Mouse (Mus musculus) limb, embryonic 10.5 days (tissue): ENCODE results near the gene Scn10a. TPM values are rescaled to one million over a fixed set of nuclear protein-coding genes. Genes with fewer than 3 reads are reported as not detected.
A peak's percentile ranks its signal among the peaks of the same experiment; 100 is the strongest.

ENCODE experiments used
- DNase-seq: peaks from one replicate; pipeline ENCODE4 v3.0.0-alpha.2; 2017; ENCODE audit warnings: low spot score
- H3K27ac ChIP-seq: fragments of 300-500 bp; sonication (generic); 2 replicates; pipeline ENCODE4 v1.5.1; 2016; ENCODE audit warnings: mild to moderate bottlenecking
- H3K27me3 ChIP-seq: fragments of 300-500 bp; sonication (generic); 2 replicates; pipeline ENCODE4 v1.6.1; 2016; ENCODE audit warnings: low read depth, mild to moderate bottlenecking; ENCODE audit not compliant: poor library complexity, severe bottlenecking
- H3K36me3 ChIP-seq: fragments of 300-500 bp; sonication (generic); 2 replicates; pipeline ENCODE4 v1.6.1; 2016; ENCODE audit warnings: mild to moderate bottlenecking, moderate library complexity
- H3K4me1 ChIP-seq: fragments of 300-500 bp; sonication (generic); 2 replicates; pipeline ENCODE4 v1.6.1; 2016
- H3K4me3 ChIP-seq: fragments of 300-500 bp; sonication (generic); 2 replicates; pipeline ENCODE4 v1.5.1; 2016; ENCODE audit warnings: mild to moderate bottlenecking, moderate library complexity
- H3K9me3 ChIP-seq: fragments of 300-500 bp; sonication (generic); replicated peaks from 2 replicates; pipeline ENCODE4 v1.6.1; 2016; ENCODE audit warnings: mild to moderate bottlenecking
- WGBS: fragments of 180-500 bp; shearing (Covaris S2); methylation state at CpG from one replicate; pipeline ENCODE4 v1.1.7; 2016; 5-methylcytosine and 5-hydroxymethylcytosine counted together
- polyA plus RNA-seq: library from polyadenylated mRNA; unstranded; fragments of >200 nt; fragmentation: Nextera tagmentation; extraction: Ambion mirVana; gene quantifications from 2 replicates; pipeline ENCODE4 v1.2.1, GENCODE M21; 2016

Scn10a gene
- polyA plus RNA-seq, 1 experiment from 2014 or later: not detected

DNA sequence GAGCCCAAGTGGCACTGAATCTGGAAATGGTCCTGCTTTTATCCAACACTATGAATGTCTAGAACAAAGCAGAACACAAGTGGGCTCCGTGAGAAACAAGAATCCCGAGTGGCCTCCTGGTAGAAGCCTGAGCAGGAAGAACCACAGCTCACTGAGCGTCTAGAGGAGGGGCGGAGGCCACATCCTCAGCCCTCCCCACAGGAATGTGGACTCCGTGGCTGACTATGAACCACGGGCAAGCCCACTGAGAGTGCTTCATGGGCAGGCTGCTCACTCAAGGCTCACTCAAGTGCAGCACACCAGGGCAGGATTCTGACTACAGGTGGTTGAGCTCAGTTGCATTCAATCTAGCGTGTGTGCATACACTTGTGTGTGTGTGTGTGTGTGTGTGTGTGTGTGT, 27.6 kb downstream of the Scn10a start:
- H3K9me3 ChIP-seq: no peaks in the 10 kb centered on the region
- no peaks in the 10 kb centered on the region for H3K4me1 ChIP-seq
- no peak overlapping the region for H3K4me3 ChIP-seq
- 90% methylated on average over 7 of the region's 7 CpGs for WGBS
- no peaks in the 10 kb centered on the region for H3K27me3 ChIP-seq
- no peak for DNase-seq
- no peaks in the 10 kb centered on the region for H3K36me3 ChIP-seq
- H3K27ac ChIP-seq: no peak overlapping the region

DNA sequence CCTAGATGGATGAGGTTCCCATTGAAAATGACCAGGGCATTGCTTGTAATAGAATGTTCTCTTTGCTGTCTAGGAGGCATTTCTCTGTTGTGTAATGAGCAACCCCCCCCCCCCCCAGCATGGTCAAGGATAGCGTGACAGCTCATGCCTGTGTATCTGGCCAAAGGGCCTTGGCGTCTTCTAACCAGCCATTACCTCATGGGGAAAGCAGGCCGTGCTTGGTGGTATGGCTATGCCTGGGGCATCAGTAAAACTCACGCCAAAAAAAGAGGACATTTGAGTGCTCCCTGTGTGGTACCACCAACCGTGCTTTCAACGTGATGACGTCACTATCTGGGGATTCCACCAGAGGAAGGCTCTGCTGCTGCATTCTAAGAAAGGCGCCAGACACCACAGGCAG, 28.1 kb downstream of the Scn10a start:
- Histone ChIP-seq H3K4me3 (no peak overlapping the region), H3K36me3 (no peaks in the 10 kb centered on the region), H3K27ac (no peak overlapping the region), H3K27me3 (no peaks in the 10 kb centered on the region), H3K4me1 (no peaks in the 10 kb centered on the region), H3K9me3 (no peaks in the 10 kb centered on the region)
- no peak for DNase-seq
- 76% methylated on average over 8 of the region's 8 CpGs for WGBS

DNA sequence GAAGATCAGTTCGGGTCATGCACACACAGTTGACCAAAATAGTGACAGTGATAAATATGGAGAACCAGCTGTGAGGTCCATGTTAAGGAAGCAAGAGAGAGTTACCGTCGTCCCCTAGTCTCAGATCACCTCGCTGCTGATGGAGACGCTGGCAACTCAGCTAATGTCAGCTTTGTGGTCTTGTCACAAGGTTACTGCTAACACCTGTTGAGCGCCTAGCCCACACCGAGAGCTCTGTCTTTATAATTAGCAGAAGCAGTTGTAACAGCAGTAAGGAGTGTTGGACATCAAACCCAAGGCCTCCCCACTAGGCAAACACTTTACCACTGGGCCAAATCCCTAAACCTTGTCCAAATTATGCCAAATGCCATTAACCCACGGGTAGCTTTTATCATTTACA, 31.2 kb downstream of the Scn10a start:
- H3K27ac ChIP-seq: no peak overlapping the region
- H3K9me3 ChIP-seq: no peaks in the 10 kb centered on the region
- H3K4me1 ChIP-seq: no peaks in the 10 kb centered on the region
- DNase-seq: no peak
- 79% methylated on average over 8 of the region's 8 CpGs for WGBS
- no peaks in the 10 kb centered on the region for H3K36me3 ChIP-seq
- no peak overlapping the region for H3K4me3 ChIP-seq
- H3K27me3 ChIP-seq: no peaks in the 10 kb centered on the region

DNA sequence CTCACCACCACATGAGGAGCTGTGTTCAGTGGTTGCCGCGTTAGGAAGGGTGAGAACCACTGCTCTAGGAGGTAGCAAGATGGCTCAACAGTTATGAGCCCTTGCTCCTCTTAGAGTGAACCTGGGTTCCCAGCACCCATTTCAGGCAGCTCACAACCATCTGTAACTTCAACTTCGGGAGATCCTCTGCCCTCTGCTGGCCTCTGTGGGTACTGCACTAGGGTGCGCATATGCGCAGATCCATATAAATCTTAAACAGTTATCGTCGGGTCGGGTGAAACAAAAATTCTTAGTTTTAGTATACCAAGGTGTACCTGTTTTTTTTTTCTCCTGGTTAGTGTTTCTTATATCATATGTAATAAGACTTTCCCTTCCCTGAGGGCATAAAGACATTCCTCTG, 32.9 kb downstream of the Scn10a start:
- Histone ChIP-seq H3K27ac (no peak overlapping the region), H3K9me3 (no peaks in the 10 kb centered on the region), H3K36me3 (no peaks in the 10 kb centered on the region), H3K4me3 (no peak overlapping the region), H3K27me3 (no peaks in the 10 kb centered on the region), H3K4me1 (no peaks in the 10 kb centered on the region)
- 94% methylated on average over 8 of the region's 8 CpGs for WGBS
- DNase-seq: no peak

DNA sequence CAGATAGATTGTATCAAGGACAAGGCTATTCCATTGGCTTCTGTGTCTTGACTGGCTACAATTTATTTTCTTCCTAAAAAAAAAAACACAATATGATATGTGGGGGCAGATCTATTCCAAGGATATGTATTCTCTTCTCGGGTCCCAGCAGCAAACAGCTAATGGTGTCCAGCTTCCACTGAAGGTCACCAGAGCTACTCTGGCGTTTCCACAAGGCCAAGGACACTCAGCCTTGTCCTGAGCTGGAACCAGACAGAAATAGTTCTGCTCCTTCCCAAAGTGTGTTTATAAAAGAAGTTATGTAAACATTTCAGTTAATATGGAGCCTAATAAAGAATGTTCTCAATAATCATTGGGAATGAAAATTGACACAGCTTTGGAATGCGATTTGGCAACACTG, 38.2 kb downstream of the Scn10a start:
- Histone ChIP-seq H3K4me1 (peaks cover 4% of the 10 kb centered on the region), H3K27me3 (no peaks in the 10 kb centered on the region), H3K27ac (no peak overlapping the region), H3K4me3 (no peak overlapping the region), H3K36me3 (no peaks in the 10 kb centered on the region), H3K9me3 (no peaks in the 10 kb centered on the region)
- WGBS: 83% methylated on average over 3 of the region's 3 CpGs
- no peak for DNase-seq

DNA sequence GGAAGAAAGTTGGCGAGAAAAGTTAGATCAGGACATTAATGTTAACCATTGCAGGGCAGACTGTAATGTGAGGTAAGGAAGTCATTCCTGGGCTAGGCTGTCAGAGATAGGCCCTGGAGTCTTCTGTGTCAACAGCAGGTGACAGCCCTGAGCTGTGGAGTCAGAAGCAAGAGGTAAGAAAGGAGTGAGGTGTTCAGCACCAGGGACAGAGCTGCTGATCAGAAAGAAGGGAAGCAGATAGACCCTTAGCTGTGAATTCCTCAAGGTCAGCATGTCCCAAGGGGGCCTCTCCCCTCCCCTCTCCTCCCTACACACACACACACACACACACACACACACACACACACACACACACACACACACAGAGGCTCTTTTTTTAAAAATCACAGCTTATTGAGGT, 55.0 kb downstream of the Scn10a start:
- Histone ChIP-seq H3K27ac (no peak overlapping the region), H3K9me3 (no peaks in the 10 kb centered on the region), H3K4me3 (no peak overlapping the region), H3K4me1 (no peaks in the 10 kb centered on the region), H3K36me3 (no peaks in the 10 kb centered on the region), H3K27me3 (no peaks in the 10 kb centered on the region)
- DNase-seq: no peak
- WGBS: 52% methylated on average over 1 of the region's 1 CpGs

DNA sequence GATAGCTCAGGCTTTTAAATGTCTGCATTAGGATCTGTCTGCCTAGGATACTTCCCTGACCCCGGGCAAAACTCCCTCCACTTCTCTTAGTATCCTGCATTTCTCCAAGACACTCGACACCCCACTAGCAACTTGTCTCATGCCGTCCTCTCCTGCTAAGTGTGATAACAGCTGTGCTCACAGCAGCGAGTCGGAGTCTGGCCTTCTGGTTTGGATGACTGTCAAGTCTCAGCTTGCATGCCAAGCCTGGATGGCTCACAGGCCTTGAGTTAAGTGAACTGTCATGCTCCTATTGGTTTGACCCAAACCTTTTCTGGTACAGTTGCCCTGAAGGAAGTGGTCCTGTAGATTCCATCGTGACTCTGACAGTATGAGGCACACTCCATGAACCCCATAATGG, 63.0 kb downstream of the Scn10a start:
- no peaks in the 10 kb centered on the region for H3K36me3 ChIP-seq
- H3K4me3 ChIP-seq: no peak overlapping the region
- WGBS: 55% methylated on average over 6 of the region's 6 CpGs
- DNase-seq: no peak
- no peaks in the 10 kb centered on the region for H3K27me3 ChIP-seq
- no peak overlapping the region for H3K27ac ChIP-seq
- H3K4me1 ChIP-seq: no peaks in the 10 kb centered on the region
- H3K9me3 ChIP-seq: no peaks in the 10 kb centered on the region

DNA sequence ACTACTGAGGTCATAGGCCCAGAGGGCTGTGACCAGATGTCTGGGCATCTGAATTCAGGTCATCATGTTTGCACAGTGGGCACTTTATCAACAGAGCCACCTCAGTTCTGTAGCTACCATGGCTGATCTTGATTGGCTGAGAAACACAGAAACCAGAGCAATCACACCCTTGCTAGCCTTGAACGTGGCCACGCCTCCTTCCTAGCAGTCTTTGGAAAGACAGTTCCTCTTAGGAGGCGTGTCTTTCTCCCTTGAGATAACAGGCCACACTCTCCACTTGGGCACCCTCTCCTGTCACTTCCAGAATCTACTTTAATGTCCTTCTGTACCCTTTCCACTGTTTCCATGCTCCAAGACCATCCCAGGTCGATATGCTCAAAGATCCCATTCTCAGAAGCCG, 65.4 kb downstream of the Scn10a start:
- Histone ChIP-seq H3K27ac (no peak overlapping the region), H3K4me3 (no peak overlapping the region), H3K4me1 (no peaks in the 10 kb centered on the region), H3K36me3 (no peaks in the 10 kb centered on the region), H3K27me3 (no peaks in the 10 kb centered on the region), H3K9me3 (no peaks in the 10 kb centered on the region)
- DNase-seq: no peak
- WGBS: 65% methylated on average over 5 of the region's 5 CpGs

DNA sequence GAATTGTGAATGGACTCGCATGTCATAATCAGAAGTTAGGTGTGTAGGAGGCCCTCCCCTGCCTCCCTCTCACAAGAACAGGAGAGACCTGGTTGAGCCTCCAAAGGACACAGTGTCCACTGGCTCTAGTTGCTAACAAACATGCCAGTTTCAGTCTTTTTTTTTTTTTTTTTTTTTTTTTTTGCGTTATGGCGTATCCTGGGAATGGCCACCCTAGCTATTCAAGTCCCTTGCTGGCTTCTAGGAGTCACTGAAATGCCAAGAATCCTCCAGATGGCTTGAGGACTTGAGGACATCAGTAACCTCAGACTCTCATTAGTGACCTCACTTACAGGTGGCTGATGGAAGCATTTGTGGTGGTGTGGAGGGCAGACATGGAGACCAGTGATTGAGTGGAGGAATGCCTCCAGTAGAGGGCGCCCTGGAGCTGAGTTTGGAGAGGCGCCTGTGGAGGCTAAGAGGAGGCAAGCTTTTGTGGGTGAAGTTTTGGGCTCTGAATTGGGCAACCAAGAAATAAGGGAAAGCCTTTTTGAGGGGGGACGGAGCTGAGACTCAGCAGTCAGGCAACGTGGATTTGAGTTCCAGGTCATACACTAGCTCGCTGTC, 72.1 kb downstream of the Scn10a start:
- Histone ChIP-seq H3K36me3 (no peaks in the 10 kb centered on the region), H3K4me3 (no peak overlapping the region), H3K4me1 (no peaks in the 10 kb centered on the region), H3K27ac (no peak overlapping the region), H3K27me3 (no peaks in the 10 kb centered on the region), H3K9me3 (no peaks in the 10 kb centered on the region)
- 63% methylated on average over 8 of the region's 8 CpGs for WGBS
- DNase-seq: peak; percentile 82

DNA sequence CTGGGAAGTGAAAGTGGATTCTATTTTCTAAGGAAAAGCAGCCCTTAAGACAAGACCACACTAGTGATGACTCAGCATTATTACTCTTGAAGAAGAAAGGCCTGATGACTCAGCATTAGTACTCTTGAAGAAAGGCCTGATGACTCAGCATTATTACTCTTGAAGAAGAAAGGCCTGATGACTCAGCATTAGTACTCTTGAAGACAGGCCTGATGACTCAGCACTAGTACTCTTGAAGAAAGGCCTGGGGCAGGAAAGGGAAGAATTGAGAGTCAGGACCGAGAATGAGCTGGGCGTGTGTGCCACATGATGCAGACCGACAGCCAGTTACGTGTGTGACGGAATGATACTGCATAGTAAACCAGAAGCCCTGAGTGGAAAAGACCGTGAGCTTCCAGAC, 77.1 kb downstream of the Scn10a start:
- no peak overlapping the region for H3K4me3 ChIP-seq
- H3K27me3 ChIP-seq: no peaks in the 10 kb centered on the region
- no peak overlapping the region for H3K27ac ChIP-seq
- no peaks in the 10 kb centered on the region for H3K4me1 ChIP-seq
- no peak for DNase-seq
- H3K9me3 ChIP-seq: no peaks in the 10 kb centered on the region
- H3K36me3 ChIP-seq: no peaks in the 10 kb centered on the region
- 88% methylated on average over 6 of the region's 6 CpGs for WGBS

DNA sequence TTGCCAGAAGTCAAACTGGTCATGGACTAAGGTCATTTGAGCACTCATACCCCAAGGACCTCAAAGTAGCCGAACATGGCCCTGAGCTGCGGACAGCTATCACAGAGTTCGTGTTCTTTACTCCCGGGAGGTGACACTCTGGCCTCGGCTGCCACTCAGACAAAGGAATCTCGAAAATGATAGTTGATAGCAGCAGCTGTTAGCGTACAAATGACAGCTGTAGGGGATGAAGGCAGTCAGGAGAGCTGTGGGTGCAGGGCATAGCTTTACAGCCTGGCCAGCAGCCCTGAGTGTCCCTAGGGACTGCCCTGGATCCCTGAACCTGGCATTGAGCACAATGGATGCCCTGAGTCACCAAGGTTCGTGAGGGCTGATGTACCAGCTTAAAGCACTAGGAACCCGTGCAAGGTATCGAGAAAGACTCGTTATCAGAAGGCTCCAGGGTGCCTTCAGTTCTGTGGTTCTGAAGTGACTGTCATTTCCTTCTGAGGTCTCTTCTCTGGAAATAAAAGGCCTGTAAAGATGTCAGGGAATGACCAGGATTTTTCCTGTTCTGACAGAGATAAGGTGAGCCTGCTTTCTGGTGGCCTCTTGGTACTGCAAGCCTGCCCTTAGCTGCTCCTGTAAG, 84.8 kb downstream of the Scn10a start:
- Histone ChIP-seq H3K9me3 (no peaks in the 10 kb centered on the region), H3K4me3 (no peak overlapping the region), H3K36me3 (no peaks in the 10 kb centered on the region), H3K4me1 (peaks cover 27% of the 10 kb centered on the region), H3K27me3 (peaks cover 11% of the 10 kb centered on the region), H3K27ac (no peak overlapping the region)
- DNase-seq: no peak
- 86% methylated on average over 11 of the region's 11 CpGs for WGBS

DNA sequence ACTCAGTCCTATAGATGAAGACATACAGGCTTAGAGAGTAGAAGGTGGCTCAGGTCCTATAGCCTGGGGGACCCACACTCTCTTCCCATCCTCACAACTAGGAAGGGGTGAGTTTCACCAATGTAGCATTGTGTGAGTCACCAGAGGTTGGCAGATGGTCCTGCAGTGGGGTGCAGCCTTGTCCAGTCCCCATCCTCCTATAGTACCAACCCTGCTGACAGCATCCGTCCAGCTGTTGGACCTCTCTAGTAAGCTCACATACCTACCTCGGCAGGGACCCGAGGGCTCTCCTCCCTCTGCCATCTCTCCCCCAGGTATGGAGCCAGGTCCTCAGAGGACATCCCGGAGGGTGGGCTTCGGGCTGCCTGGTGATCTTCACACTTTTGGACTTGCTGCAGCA, 85.6 kb downstream of the Scn10a start:
- DNase-seq: no peak
- no peak overlapping the region for H3K27ac ChIP-seq
- WGBS: 86% methylated on average over 5 of the region's 5 CpGs
- H3K4me1 ChIP-seq: peaks cover 27% of the 10 kb centered on the region
- peaks cover 11% of the 10 kb centered on the region for H3K27me3 ChIP-seq
- H3K9me3 ChIP-seq: no peaks in the 10 kb centered on the region
- no peaks in the 10 kb centered on the region for H3K36me3 ChIP-seq
- H3K4me3 ChIP-seq: no peak overlapping the region

DNA sequence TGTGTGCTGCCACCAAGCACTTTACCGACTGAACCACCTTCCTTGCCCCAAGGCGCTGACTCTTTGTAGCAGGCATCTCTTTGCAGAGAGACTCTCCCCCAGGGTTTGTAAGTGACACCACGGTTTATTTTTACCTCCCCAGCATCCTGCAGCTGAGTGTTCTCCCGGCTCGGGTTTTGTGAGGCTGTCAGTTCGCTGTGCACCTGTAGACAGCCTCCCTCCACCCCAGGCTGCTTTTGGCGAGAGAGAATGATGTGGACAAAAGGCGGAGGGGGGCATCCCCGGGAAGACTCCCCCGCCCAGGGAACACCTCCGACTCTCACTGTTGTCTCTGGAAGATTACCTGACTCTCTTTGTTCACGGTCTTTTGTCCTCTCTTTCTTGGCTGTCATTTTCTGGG, 86.3 kb downstream of the Scn10a start:
- DNase-seq: no peak
- Histone ChIP-seq H3K4me3 (no peak overlapping the region), H3K9me3 (no peaks in the 10 kb centered on the region), H3K27ac (no peak overlapping the region), H3K36me3 (no peaks in the 10 kb centered on the region), H3K27me3 (peaks cover 11% of the 10 kb centered on the region), H3K4me1 (peaks cover 27% of the 10 kb centered on the region)
- WGBS: 56% methylated on average over 12 of the region's 12 CpGs
